Mouse (Mus musculus) adrenal gland (tissue): ENCODE measurements at regions not wholly inside any gene's neighbourhood (a gene's known extent, or its start where the extent isn't known, plus 50 kb on each side); places are given as distances from the start of the nearest gene placed in this dataset.
"Not testable (repeated sequence)": the region's sequence is repeated elsewhere in the genome, so short reads cannot be mapped to it uniquely, and the experiment has no call there.

ENCODE experiments used
- intact Hi-C: fragments of 180-260 bp; cut with DNase I; formaldehyde crosslinking; loops from one replicate; pipeline ENCODE4 v1.15.1; 2025

GRCm38 (mm10) chr12:6638761-6639281 lies 1263.3 kb upstream of the Klhl29 start:
- intact Hi-C loops = no loop called here

- intact Hi-C loops = no loop called here
Measured at GRCm38 (mm10) chr12:6637771-6638305, 1262.4 kb upstream of the Klhl29 start.

- intact Hi-C loops = no loop called here
Measured at GRCm38 (mm10) chr12:6622575-6623146, 1247.2 kb upstream of the Klhl29 start.

- intact Hi-C loops = no loop called here
Measured at GRCm38 (mm10) chr12:6601111-6601510, 1225.6 kb upstream of the Klhl29 start.

- intact Hi-C loops = not testable (repeated sequence)
Measured at GRCm38 (mm10) chr12:6595484-6595883, 1220.0 kb upstream of the Klhl29 start.

- intact Hi-C loops = no loop called here
Measured at GRCm38 (mm10) chr12:6590231-6590630, 1214.7 kb upstream of the Klhl29 start.

GRCm38 (mm10) chr12:6588031-6588701 lies 1212.7 kb upstream of the Klhl29 start:
- intact Hi-C loops = loop anchor here (10.0 kb wide), 1 partner anchor 197 kb away; no protein-coding TSS in a partner anchor

GRCm38 (mm10) chr12:6580195-6580594 lies 1204.7 kb upstream of the Klhl29 start:
- intact Hi-C loops = loop anchor here (10.0 kb wide), 1 partner anchor 205 kb away; no protein-coding TSS in a partner anchor

GRCm38 (mm10) chr12:6576866-6577360 lies 1201.4 kb upstream of the Klhl29 start:
- intact Hi-C loops = no loop called here
